Mouse (Mus musculus): ENCODE data around the gene Wdr37. TPM values are rescaled to one million over a fixed set of nuclear protein-coding genes. Genes with fewer than 3 reads are reported as not detected.
"Not testable (repeated sequence)": the region's sequence is repeated elsewhere in the genome, so short reads cannot be mapped to it uniquely, and the experiment has no call there.

Wdr37 gene
- total RNA-seq, 1 experiment from 2014 or later = 77.2 TPM

DNA sequence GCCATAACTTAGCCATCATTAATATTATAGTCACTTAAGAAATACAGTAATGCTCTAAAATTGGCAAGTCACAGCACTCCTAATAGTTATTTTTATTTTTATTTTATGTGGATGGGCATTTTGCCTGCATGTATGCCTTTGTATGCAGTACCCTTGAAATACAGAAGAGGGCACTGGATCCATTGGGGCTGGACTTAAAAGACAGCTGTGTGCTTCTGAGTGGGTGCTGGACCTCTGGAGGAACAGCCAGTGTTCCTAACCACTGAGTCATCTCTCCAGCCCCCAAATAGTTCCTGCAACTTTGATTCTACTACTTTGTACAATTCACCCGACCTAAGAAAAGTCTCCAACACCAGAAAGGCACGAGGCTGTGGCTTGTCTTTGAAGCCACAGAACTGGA lies 24.0 kb downstream of the Wdr37 start:
- ATAC-seq (replicated peaks; ENCODE audit: insufficient number of reproducible peaks, low FRiP score, low TSS enrichment, poor library complexity, severe bottlenecking) = no peak

DNA sequence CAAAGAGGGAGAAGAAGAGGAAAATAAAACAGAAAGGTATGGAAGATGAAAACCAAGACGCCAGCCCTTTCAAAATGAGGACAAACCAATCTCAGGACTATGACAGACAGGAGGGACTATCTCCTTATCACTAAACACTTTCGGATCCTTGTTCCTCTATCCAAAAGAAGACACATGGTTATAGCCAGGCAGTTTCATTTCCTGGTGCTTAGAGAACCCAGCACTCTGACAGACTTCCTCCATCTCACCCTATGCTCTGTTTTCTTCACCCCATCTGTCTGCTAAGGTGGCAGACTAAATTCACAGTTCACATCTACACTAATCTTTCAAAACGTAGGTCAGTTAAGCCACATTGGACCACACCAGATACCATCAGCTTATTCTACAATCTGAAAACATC lies 29.4 kb downstream of the Wdr37 start:
- peak; percentile 37; the same call in 1 of the 2 replicates for ATAC-seq (replicated peaks; ENCODE audit: insufficient number of reproducible peaks, low FRiP score, low TSS enrichment, poor library complexity, severe bottlenecking)

DNA sequence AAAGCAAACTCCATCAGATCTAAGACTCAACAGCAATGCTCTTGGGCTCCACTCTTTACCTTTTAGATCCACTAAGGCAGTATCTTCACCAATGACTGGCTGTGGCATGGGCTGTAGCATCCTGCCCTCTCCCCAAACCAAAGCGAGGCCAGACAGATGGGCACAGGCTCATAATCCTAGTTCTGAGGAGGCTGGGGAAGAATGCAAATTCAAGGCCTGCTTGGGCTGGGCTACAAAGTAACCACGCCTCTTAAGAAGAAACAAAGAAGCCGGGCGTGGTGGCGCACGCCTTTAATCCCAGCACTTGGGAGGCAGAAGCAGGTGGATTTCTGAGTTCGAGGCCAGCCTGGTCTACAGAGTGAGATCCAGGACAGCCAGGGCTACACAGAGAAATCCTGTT lies 29.9 kb downstream of the Wdr37 start:
- not testable (repeated sequence) for ATAC-seq (replicated peaks; ENCODE audit: insufficient number of reproducible peaks, low FRiP score, low TSS enrichment, poor library complexity, severe bottlenecking)

DNA sequence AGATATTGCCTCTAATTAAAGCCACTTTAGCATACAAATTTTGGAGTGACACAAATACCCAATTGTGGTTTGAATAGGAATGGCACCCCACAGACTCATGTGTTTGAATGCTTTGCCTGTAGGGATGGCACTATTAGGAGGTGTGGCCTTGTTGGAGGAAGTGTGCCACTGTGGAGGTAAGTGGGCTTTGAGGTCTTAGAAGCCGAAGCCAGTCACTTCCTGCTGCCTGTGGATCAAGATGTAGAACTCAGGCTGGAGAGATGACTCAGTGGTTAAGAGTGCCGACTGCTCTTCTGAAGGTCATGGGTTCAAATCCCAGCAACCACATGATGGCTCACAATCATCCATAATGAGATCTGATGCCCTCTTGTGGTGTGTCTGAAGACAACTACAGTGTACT lies 30.8 kb downstream of the Wdr37 start:
- ATAC-seq (replicated peaks; ENCODE audit: insufficient number of reproducible peaks, low FRiP score, low TSS enrichment, poor library complexity, severe bottlenecking) = no peak

DNA sequence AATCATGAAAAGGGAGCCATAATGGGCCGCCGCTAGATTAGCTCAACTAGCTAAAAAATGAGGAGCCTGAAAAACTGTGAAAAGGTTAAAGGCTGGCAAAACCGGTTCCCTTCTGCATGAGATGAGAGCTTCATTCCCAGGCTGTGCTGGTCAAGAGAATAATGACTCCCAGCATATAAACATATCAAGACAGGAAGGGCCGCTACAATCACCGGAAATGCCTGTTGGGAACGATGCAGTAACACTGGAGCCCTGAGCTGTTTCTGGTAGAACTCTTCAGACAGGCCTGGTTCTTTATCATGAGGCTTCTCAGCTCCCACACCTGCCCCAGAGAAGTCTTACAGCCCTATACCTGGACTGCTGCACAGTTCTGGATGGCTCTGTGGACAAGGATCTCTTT lies 31.8 kb downstream of the Wdr37 start:
- no peak for ATAC-seq (replicated peaks; ENCODE audit: insufficient number of reproducible peaks, low FRiP score, low TSS enrichment, poor library complexity, severe bottlenecking)

DNA sequence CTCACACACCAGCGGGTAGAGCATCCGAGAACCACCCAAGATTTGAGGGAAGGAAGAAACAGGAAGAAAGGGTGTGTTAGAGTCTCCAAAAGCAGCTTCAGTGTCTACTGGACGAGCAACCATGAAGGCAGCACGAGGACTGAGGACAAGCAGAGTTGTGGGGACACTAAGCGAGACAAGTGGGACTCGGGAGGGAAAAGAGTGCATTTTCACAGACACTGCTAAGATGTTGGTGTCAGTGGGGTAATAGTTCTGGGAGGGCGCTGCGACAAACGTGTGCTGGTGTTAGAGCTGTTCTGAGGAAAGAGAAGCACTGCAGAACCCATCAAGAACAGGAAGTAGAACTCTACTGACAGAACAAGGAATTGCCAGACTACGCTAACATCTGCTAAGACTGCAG lies 32.6 kb downstream of the Wdr37 start:
- ATAC-seq (replicated peaks; ENCODE audit: insufficient number of reproducible peaks, low FRiP score, low TSS enrichment, poor library complexity, severe bottlenecking) = no peak

DNA sequence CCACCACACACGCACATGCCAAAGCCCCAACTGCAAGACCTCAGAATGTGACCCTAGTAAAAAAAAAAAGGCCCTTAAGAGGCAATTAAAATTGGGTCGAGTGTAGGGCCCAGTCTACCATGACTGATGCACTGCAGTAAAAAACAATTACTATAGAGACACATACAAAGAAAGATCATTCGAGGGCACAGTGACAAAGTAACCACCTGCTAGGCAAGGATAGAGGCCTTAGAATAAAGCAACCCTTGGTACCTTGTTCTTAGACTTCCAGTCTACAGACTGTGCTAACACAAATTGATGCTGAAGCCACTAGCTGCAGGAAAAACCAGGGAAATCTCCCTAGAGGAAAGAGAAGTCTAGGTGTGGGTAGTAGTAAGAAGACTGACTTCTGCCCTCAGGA lies 33.3 kb downstream of the Wdr37 start:
- ATAC-seq (replicated peaks; ENCODE audit: insufficient number of reproducible peaks, low FRiP score, low TSS enrichment, poor library complexity, severe bottlenecking) = no peak

DNA sequence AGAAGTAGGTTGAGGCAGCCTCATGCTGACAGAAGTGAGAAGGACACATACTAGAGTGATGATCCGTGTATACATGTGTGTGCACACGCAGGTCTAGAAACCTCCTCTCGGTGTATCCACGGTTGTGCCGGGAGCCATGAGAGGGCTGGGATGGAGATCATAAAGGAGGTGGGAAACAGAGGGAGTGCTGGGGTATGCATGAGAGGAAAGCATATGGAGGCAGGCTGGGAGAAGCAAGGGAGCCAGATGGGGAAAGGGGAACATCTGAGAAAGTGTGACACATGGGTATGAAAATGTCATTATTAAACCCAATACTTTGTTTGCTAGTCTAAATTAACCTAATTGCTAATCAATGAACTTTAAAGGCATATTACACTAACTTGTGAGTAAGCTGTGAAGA lies 37.1 kb downstream of the Wdr37 start:
- no peak for ATAC-seq (replicated peaks; ENCODE audit: insufficient number of reproducible peaks, low FRiP score, low TSS enrichment, poor library complexity, severe bottlenecking)

DNA sequence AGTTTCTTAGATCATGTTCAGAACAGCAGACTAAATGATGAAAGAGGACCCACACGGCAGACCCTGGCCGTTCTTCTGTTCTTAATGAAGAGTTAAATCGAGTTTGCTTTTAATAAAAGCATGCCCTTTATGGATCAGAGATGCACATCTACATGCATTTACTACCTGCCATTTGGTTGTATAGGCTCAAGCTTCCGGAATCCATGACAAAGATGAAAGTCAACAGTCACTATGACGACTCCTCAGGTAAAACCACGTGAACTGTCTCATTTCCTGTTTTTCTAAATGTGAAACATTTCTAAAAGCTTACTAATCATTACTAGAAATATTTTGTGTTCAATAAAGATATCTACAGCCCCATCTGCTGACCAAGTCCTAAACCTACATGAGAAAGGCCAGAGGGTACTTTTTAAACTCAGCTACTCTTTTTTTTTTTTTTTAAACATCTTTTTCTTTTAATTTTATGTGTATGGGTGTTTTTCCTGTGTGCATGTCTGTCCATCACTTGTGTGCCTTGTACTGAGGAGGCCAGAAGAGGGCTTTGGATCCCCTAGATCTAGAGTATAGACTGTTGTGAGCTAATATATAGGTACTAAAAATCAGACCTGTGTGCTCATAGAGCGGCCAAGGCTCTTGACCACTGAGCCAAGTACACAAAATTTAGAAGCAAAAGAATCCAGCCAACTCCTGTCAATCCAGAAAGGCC lies 40.0 kb downstream of the Wdr37 start:
- no peak for ATAC-seq (replicated peaks; ENCODE audit: insufficient number of reproducible peaks, low FRiP score, low TSS enrichment, poor library complexity, severe bottlenecking)

DNA sequence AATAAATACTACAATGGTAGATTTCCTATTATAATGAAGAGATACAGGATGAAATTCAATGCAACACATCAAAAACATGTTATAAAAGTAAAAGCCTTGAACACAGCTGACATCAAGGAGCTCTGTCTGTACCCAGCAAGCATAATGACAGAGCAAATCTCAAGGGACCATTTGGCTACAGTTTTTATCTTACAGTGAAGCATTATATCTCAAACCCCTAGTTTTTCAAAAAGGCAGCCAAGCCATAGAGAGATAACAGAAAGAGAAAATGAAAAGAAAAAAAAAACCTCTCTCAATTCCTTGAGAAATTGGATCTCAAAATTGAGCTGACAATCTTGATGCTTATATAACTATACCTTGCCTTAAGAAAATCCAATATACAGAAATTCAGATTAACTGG lies 41.0 kb downstream of the Wdr37 start:
- ATAC-seq (replicated peaks; ENCODE audit: insufficient number of reproducible peaks, low FRiP score, low TSS enrichment, poor library complexity, severe bottlenecking) = no peak

DNA sequence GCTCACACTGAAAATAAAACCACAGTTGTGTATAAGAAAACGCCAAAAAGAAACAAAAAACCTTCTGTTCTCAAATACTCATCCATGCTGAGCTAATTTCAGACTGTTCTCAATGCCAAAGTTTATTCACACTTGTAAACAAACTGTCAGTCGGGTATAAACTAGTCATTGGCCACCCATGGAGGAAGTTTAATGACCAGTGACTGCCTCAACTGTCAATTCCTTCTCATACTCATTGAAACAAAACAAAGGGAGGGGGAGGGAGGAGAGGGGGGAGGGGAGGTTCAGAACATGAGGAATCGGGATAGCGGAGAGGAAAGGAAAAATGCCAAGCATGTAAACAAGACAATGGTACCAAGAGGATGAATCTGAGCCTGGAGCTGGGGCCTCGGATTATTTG lies 41.9 kb downstream of the Wdr37 start:
- no peak for ATAC-seq (replicated peaks; ENCODE audit: insufficient number of reproducible peaks, low FRiP score, low TSS enrichment, poor library complexity, severe bottlenecking)

DNA sequence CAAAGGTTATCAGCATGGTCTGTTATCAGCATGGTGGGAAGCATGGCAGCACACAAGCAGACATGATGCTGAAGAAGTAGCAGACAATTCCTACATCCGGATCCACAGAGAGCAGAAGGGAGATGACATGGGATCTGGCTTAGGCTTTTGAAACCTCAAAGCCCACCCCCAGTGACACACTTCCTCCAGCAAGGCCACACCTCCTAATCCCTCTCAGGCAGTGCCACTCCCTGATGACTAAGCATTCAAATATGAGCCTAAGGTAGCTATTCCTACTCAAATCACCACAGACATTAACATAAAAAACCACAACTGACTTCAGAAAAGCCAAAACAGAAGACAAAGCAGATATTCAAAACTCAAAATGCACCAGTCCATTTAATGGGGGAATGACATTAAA lies 42.8 kb downstream of the Wdr37 start:
- ATAC-seq (replicated peaks; ENCODE audit: insufficient number of reproducible peaks, low FRiP score, low TSS enrichment, poor library complexity, severe bottlenecking) = no peak

DNA sequence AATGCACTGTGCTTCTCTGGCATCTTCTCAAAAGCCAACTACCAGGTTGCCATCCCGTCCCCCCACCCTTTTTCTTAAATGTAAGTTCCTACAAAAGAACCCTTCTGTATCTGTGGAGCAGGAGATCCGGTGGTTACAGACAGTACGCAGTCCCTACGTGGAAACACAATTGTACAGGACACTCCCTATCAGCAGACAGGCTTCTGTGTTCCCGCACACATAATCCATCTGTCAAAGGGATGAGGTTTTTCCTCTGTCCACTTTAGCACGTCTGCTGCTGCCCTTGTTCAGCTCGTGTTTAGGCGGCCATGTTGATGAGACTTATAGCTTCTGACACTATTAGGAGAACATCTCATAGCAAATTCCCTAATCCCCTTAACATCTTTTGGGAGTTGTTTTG lies 48.2 kb downstream of the Wdr37 start:
- ATAC-seq (replicated peaks; ENCODE audit: insufficient number of reproducible peaks, low FRiP score, low TSS enrichment, poor library complexity, severe bottlenecking) = no peak

DNA sequence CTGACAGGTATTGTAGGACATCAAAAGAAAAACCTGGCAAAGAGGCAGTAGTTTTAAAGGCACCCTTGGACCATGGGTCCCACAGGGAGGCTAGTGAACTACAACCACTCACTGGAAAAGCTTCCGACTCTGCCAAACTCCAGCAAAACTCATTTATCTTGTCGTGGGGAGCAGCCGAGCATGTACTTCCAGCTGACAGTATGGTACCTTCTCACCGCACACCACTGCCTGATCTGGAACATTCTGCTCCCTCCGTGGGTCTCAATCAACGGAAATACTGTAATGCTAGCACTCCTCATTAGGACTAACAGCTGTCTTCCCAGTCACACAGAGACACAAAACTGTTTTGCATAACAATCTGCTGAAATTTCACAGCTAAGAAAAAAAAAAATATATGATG lies 48.6 kb downstream of the Wdr37 start:
- no peak for ATAC-seq (replicated peaks; ENCODE audit: insufficient number of reproducible peaks, low FRiP score, low TSS enrichment, poor library complexity, severe bottlenecking)

DNA sequence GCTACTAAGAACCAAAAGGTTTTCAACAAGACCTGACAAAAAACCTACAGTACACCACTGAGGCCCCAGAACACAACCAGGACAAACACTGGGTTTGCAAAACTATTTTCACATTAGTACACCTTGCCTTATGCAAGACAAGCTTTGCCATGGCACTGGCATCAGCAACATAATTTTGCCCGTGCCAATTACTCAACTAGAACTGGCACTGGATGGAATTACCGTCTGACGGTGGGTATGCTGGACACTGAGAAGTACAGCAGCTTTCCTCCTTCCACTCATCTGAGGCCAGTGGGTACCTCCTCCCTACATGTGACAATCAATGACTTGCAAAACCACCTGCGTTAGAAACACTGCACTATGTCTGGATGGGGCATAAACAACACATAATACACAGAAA lies 49.5 kb downstream of the Wdr37 start:
- ATAC-seq (replicated peaks; ENCODE audit: insufficient number of reproducible peaks, low FRiP score, low TSS enrichment, poor library complexity, severe bottlenecking) = no peak

DNA sequence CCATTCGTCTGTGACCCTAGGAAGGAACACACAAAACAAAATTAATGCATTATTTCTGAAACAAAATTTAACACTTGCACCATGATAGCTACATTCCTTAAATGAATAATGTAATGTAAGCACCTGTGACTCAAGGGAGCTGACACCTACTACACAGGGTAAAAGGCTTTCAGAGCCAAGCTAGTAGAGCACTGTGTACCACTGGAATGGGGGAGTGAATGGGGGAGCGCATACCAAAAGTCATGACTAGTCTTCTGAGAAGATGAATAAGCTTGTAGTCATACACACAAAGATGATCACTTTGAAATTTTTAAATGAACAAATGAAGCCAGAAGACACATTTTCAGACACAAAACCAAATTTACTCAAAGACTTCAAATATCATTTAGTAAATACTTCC lies 65.8 kb downstream of the Wdr37 start:
- ATAC-seq (replicated peaks; ENCODE audit: insufficient number of reproducible peaks, low FRiP score, low TSS enrichment, poor library complexity, severe bottlenecking) = no peak

DNA sequence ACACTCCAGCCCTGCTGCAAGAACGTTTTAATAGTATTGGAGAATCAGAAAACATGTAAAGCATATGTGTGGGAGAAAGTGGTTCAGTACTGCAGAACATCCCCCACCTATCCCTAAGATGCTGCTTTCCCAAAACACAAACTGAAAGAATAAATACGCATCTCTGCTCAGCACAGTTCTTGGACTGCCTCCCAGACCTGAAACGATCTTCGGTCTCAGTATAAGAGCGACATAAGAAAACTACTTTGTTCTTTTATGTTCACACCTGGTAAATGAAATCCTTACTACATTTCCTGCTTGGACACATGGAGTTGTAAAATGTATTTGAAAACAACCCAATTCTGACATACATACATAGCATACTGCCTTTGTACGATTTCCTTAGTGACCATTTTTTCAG lies 71.1 kb downstream of the Wdr37 start:
- no peak for ATAC-seq (replicated peaks; ENCODE audit: insufficient number of reproducible peaks, low FRiP score, low TSS enrichment, poor library complexity, severe bottlenecking)

DNA sequence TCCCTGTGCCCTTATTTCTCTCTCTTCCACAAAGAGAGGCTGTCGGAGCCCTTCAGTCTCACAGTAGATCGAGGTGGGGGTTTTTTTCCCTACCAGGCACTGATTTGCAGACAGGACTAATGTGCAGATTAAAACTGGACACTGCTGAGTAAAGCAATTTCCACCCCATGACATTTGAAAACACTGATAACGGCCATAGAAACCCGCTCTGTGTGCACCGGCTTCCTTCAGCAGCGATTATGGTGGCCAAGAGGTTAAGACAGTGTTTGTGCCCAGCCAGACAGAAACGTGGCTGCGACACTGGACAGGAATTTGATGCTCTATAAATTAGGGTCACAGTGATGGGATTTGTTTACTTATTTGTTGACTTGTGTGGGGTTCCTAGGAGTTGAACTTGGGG lies 78.5 kb downstream of the Wdr37 start:
- ATAC-seq (replicated peaks; ENCODE audit: insufficient number of reproducible peaks, low FRiP score, low TSS enrichment, poor library complexity, severe bottlenecking) = no peak

DNA sequence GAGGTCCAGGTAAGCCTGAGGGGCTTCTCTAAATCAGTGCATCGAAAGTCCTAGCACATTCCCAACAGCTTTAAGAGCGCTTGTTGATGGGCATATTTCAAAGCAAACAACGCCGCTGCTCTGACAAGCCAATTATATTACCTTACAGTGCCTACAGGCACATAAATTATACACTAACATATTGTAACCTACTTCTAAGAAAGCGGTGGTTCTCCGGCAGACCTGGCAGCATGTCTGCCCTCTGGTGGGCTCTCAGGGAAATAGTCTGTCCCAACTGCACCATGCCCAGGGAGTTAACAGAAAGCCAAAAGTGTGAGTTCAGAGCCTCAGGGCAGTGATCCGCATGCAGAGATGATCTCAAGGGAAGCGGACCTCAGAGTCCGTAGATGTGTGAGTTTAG lies 86.5 kb downstream of the Wdr37 start:
- no peak for ATAC-seq (replicated peaks; ENCODE audit: insufficient number of reproducible peaks, low FRiP score, low TSS enrichment, poor library complexity, severe bottlenecking)

DNA sequence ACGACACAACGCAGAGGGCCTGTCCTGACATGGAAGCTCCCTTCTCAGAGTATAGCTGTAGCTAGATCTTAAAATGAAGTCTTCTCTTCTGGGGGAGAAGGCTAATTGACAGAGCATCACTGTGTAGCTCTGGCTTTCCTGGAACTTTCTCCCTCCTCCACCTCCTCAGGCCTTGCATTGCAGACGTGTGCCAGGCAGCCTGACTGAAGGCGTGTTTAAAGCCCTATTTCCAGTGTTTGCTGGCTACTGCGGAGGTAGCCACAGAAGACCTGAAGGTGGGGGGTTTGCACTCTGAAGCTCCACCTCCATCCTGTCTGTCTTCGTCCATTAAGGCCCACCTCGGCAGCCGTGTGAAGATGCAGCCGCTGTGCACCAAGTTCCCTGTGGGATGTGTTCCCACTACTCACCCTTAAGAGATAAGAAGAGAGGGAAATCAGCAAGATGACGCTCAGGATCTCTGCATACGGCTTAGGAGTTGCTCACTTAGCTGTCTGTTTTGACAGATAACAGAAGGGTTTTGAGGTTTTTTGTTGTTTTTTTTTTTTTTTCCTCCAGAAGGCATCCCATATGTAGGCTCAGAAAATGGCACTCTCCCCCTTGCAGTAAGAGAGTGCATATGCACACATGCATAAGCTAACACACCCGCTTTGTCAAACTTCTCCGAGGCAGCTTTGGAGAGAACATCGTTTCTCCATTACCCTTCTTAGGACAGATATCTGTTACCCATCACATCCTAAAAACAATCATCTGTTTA lies 87.2 kb downstream of the Wdr37 start:
- ATAC-seq (replicated peaks; ENCODE audit: insufficient number of reproducible peaks, low FRiP score, low TSS enrichment, poor library complexity, severe bottlenecking) = no peak

All from monocyte, adult 5-6 weeks (primary cell).